Mouse (Mus musculus) heart, embryonic 11.5 days (tissue): ENCODE measurements at regions not wholly inside any gene's neighbourhood (a gene's known extent, or its start where the extent isn't known, plus 50 kb on each side); places are given as distances from the start of the nearest gene placed in this dataset.

ENCODE experiments used
- ATAC-seq: fragments of 200-750 bp; cut with Nextera tagmentation; replicated peaks from 2 replicates; pipeline ENCODE4 v1.8.0; 2017; ENCODE audit warnings: moderate library complexity; ENCODE audit not compliant: insufficient number of reproducible peaks, low FRiP score, low TSS enrichment
- H3K27ac ChIP-seq: fragments of 300-500 bp; sonication (generic); 2 replicates; pipeline ENCODE4 v1.5.1; 2014; ENCODE audit warnings: mild to moderate bottlenecking, low read depth, low read length
- H3K27me3 ChIP-seq: fragments of 300-500 bp; sonication (generic); 2 replicates; pipeline ENCODE4 v1.6.1; 2014; ENCODE audit warnings: mild to moderate bottlenecking, low read length, mixed read lengths; ENCODE audit not compliant: control insufficient read depth, insufficient read depth
- H3K36me3 ChIP-seq: fragments of 300-500 bp; sonication (generic); 2 replicates; pipeline ENCODE4 v1.6.1; 2014; ENCODE audit warnings: mild to moderate bottlenecking, low read length, moderate library complexity, mixed read lengths; ENCODE audit not compliant: control insufficient read depth, insufficient read depth
- H3K4me1 ChIP-seq: fragments of 300-500 bp; sonication (generic); 2 replicates; pipeline ENCODE4 v1.6.1; 2014; ENCODE audit warnings: low read length; ENCODE audit not compliant: control insufficient read depth, insufficient read depth
- H3K4me2 ChIP-seq: fragments of 300-500 bp; sonication (generic); 2 replicates; pipeline ENCODE4 v1.6.1; 2014; ENCODE audit warnings: mild to moderate bottlenecking, moderate library complexity
- H3K4me3 ChIP-seq: fragments of 300-500 bp; sonication (generic); 2 replicates; pipeline ENCODE4 v1.5.1; 2014; ENCODE audit warnings: low read depth, low read length
- H3K9ac ChIP-seq: fragments of 300-500 bp; sonication (generic); 2 replicates; pipeline ENCODE4 v1.6.1; 2014; ENCODE audit warnings: mild to moderate bottlenecking, low read depth, low read length, moderate library complexity
- H3K9me3 ChIP-seq: fragments of 300-500 bp; sonication (generic); replicated peaks from 2 replicates; pipeline ENCODE4 v1.6.1; 2016; ENCODE audit warnings: low read length; ENCODE audit not compliant: control insufficient read depth
- WGBS: fragments of 180-500 bp; shearing (Covaris S2); extraction: QIAGEN DNeasy Blood & Tissue Kit; methylation state at CpG from one replicate; pipeline ENCODE4 v1.1.7; 2014; ENCODE audit not compliant: insufficient replicate concordance; 5-methylcytosine and 5-hydroxymethylcytosine counted together

- no peak for ATAC-seq
- Histone ChIP-seq H3K27ac (no peak overlapping the region), H3K9me3 (no peaks in the 10 kb centered on the region), H3K9ac (no peak overlapping the region), H3K4me1 (no peaks in the 10 kb centered on the region), H3K4me3 (no peak overlapping the region), H3K36me3 (no peaks in the 10 kb centered on the region), H3K4me2 (no peak overlapping the region), H3K27me3 (no peaks in the 10 kb centered on the region)
- 73% methylated on average over 13 of the region's 13 CpGs for WGBS
Measured at GRCm38 (mm10) chr4:153542631-153543031, 60.0 kb upstream of the Ajap1 start.

- Histone ChIP-seq H3K27ac (no peak overlapping the region), H3K9me3 (no peaks in the 10 kb centered on the region), H3K4me2 (no peak overlapping the region), H3K4me1 (no peaks in the 10 kb centered on the region), H3K36me3 (no peaks in the 10 kb centered on the region), H3K27me3 (no peaks in the 10 kb centered on the region), H3K9ac (no peak overlapping the region), H3K4me3 (no peak overlapping the region)
- WGBS: 57% methylated on average over 24 of the region's 24 CpGs
- ATAC-seq: no peak
Measured at GRCm38 (mm10) chr4:153543900-153544648, 61.5 kb upstream of the Ajap1 start.

- H3K27ac ChIP-seq: no peak overlapping the region
- WGBS: 88% methylated on average over 7 of the region's 7 CpGs
- ATAC-seq: no peak
- no peaks in the 10 kb centered on the region for H3K36me3 ChIP-seq
- H3K4me1 ChIP-seq: no peaks in the 10 kb centered on the region
- H3K4me2 ChIP-seq: no peak overlapping the region
- no peaks in the 10 kb centered on the region for H3K9me3 ChIP-seq
- no peak overlapping the region for H3K4me3 ChIP-seq
- H3K27me3 ChIP-seq: no peaks in the 10 kb centered on the region
- H3K9ac ChIP-seq: no peak overlapping the region
Measured at GRCm38 (mm10) chr4:153546709-153547108, 64.1 kb upstream of the Ajap1 start.

- Histone ChIP-seq H3K9ac (no peak overlapping the region), H3K4me3 (no peak overlapping the region), H3K27me3 (no peaks in the 10 kb centered on the region), H3K4me2 (no peak overlapping the region), H3K4me1 (no peaks in the 10 kb centered on the region), H3K9me3 (no peaks in the 10 kb centered on the region), H3K36me3 (no peaks in the 10 kb centered on the region), H3K27ac (no peak overlapping the region)
- no peak for ATAC-seq
- 85% methylated on average over 5 of the region's 5 CpGs for WGBS
Measured at GRCm38 (mm10) chr4:153547111-153547510, 64.5 kb upstream of the Ajap1 start.

GRCm38 (mm10) chr4:153547871-153548270, 65.3 kb upstream of the Ajap1 start:
- H3K27me3 ChIP-seq: no peaks in the 10 kb centered on the region
- no peak overlapping the region for H3K4me3 ChIP-seq
- no peaks in the 10 kb centered on the region for H3K36me3 ChIP-seq
- H3K9ac ChIP-seq: no peak overlapping the region
- H3K4me1 ChIP-seq: no peaks in the 10 kb centered on the region
- ATAC-seq: no peak
- H3K27ac ChIP-seq: no peak overlapping the region
- no peak overlapping the region for H3K4me2 ChIP-seq
- 83% methylated on average over 13 of the region's 13 CpGs for WGBS
- H3K9me3 ChIP-seq: no peaks in the 10 kb centered on the region

GRCm38 (mm10) chr4:153551291-153551690, 68.7 kb upstream of the Ajap1 start:
- Histone ChIP-seq H3K9ac (no peak overlapping the region), H3K4me2 (no peak overlapping the region), H3K27me3 (no peaks in the 10 kb centered on the region), H3K27ac (no peak overlapping the region), H3K9me3 (no peaks in the 10 kb centered on the region), H3K4me1 (no peaks in the 10 kb centered on the region), H3K36me3 (no peaks in the 10 kb centered on the region), H3K4me3 (no peak overlapping the region)
- ATAC-seq: no peak
- 84% methylated on average over 7 of the region's 7 CpGs for WGBS

- H3K27me3 ChIP-seq: no peaks in the 10 kb centered on the region
- 39% methylated on average over 4 of the region's 4 CpGs for WGBS
- H3K27ac ChIP-seq: no peak overlapping the region
- H3K9me3 ChIP-seq: no peaks in the 10 kb centered on the region
- H3K36me3 ChIP-seq: no peaks in the 10 kb centered on the region
- H3K9ac ChIP-seq: no peak overlapping the region
- H3K4me2 ChIP-seq: no peak overlapping the region
- H3K4me3 ChIP-seq: no peak overlapping the region
- ATAC-seq: no peak
- H3K4me1 ChIP-seq: no peaks in the 10 kb centered on the region
Measured at GRCm38 (mm10) chr4:153552483-153552882, 69.9 kb upstream of the Ajap1 start.

GRCm38 (mm10) chr4:153557812-153558608, 75.4 kb upstream of the Ajap1 start:
- no peak overlapping the region for H3K4me3 ChIP-seq
- no peak overlapping the region for H3K4me2 ChIP-seq
- no peaks in the 10 kb centered on the region for H3K9me3 ChIP-seq
- H3K27ac ChIP-seq: no peak overlapping the region
- WGBS: 67% methylated on average over 19 of the region's 19 CpGs
- H3K9ac ChIP-seq: no peak overlapping the region
- no peaks in the 10 kb centered on the region for H3K4me1 ChIP-seq
- H3K27me3 ChIP-seq: peaks cover 4% of the 10 kb centered on the region; the same call in 1 of the 2 replicates
- H3K36me3 ChIP-seq: no peaks in the 10 kb centered on the region
- ATAC-seq: no peak
